Mouse (Mus musculus): Measurements from ENCODE around the gene Dok5. TPM values are rescaled to one million over a fixed set of nuclear protein-coding genes. Genes with fewer than 3 reads are reported as not detected.
A peak's percentile ranks its signal among the peaks of the same experiment; 100 is the strongest.

The Dok5 gene
- polyA plus RNA-seq, 1 experiment: 0.11 TPM

GRCm38 (mm10) chr2:170870566-170870965 lies 139.0 kb downstream of the Dok5 start:
- no peaks in the 10 kb centered on the region for H3K27me3 ChIP-seq (ENCODE audit: control insufficient read depth, insufficient read depth, low read length)
- H3K27ac ChIP-seq (ENCODE audit: control insufficient read depth, insufficient read depth, low read depth, low read length): no peak overlapping the region
- H3K4me3 ChIP-seq (ENCODE audit: control insufficient read depth, low read depth, low read length): no peak overlapping the region
- H3K36me3 ChIP-seq (ENCODE audit: control insufficient read depth, insufficient read depth, low read length): no peaks in the 10 kb centered on the region
- TF ChIP-seq CTCF (IDR thresholded peaks at IDR 0.05; ENCODE audit: control insufficient read depth, insufficient read depth, insufficient replicate concordance, low read depth, low read length) (no peak), POLR2A (IDR thresholded peaks at IDR 0.05; ENCODE audit: control insufficient read depth, low read depth, low read length) (no peak)
- no peaks in the 10 kb centered on the region for H3K4me1 ChIP-seq (ENCODE audit: control insufficient read depth, insufficient read depth, low read length)

GRCm38 (mm10) chr2:170871469-170871868 lies 139.9 kb downstream of the Dok5 start:
- TF ChIP-seq POLR2A (IDR thresholded peaks at IDR 0.05; ENCODE audit: control insufficient read depth, low read depth, low read length): no peak
- Histone ChIP-seq H3K4me3 (ENCODE audit: control insufficient read depth, low read depth, low read length) (no peak overlapping the region), H3K4me1 (ENCODE audit: control insufficient read depth, insufficient read depth, low read length) (no peaks in the 10 kb centered on the region), H3K27me3 (ENCODE audit: control insufficient read depth, insufficient read depth, low read length) (no peaks in the 10 kb centered on the region), H3K36me3 (ENCODE audit: control insufficient read depth, insufficient read depth, low read length) (no peaks in the 10 kb centered on the region), H3K27ac (ENCODE audit: control insufficient read depth, insufficient read depth, low read depth, low read length) (no peak overlapping the region)

- H3K27ac ChIP-seq (ENCODE audit: control insufficient read depth, insufficient read depth, low read depth, low read length): no peak overlapping the region
- H3K36me3 ChIP-seq (ENCODE audit: control insufficient read depth, insufficient read depth, low read length): no peaks in the 10 kb centered on the region
- H3K4me1 ChIP-seq (ENCODE audit: control insufficient read depth, insufficient read depth, low read length): no peaks in the 10 kb centered on the region; the same call in 1 of the 2 replicates
- TF ChIP-seq POLR2A (IDR thresholded peaks at IDR 0.05; ENCODE audit: control insufficient read depth, low read depth, low read length) (no peak), CTCF (IDR thresholded peaks at IDR 0.05; ENCODE audit: control insufficient read depth, insufficient read depth, insufficient replicate concordance, low read depth, low read length) (peak; percentile 21; the same call in 1 of the 2 replicates)
- no peaks in the 10 kb centered on the region for H3K27me3 ChIP-seq (ENCODE audit: control insufficient read depth, insufficient read depth, low read length)
- no peak overlapping the region for H3K4me3 ChIP-seq (ENCODE audit: control insufficient read depth, low read depth, low read length)
Measured at GRCm38 (mm10) chr2:170873382-170873781, 141.8 kb downstream of the Dok5 start.

GRCm38 (mm10) chr2:170877515-170877914 lies 145.9 kb downstream of the Dok5 start:
- H3K27me3 ChIP-seq (ENCODE audit: control insufficient read depth, insufficient read depth, low read length): no peaks in the 10 kb centered on the region
- no peaks in the 10 kb centered on the region for H3K36me3 ChIP-seq (ENCODE audit: control insufficient read depth, insufficient read depth, low read length)
- H3K4me3 ChIP-seq (ENCODE audit: control insufficient read depth, low read depth, low read length): no peak overlapping the region
- H3K27ac ChIP-seq (ENCODE audit: control insufficient read depth, insufficient read depth, low read depth, low read length): no peak overlapping the region
- TF ChIP-seq CTCF (IDR thresholded peaks at IDR 0.05; ENCODE audit: control insufficient read depth, insufficient read depth, insufficient replicate concordance, low read depth, low read length) (peak; percentile 73; the same call in 1 of the 2 replicates), POLR2A (IDR thresholded peaks at IDR 0.05; ENCODE audit: control insufficient read depth, low read depth, low read length) (no peak)
- H3K4me1 ChIP-seq (ENCODE audit: control insufficient read depth, insufficient read depth, low read length): no peaks in the 10 kb centered on the region; the same call in 1 of the 2 replicates

- H3K27me3 ChIP-seq (ENCODE audit: control insufficient read depth, insufficient read depth, low read length): no peaks in the 10 kb centered on the region
- H3K36me3 ChIP-seq (ENCODE audit: control insufficient read depth, insufficient read depth, low read length): no peaks in the 10 kb centered on the region
- H3K27ac ChIP-seq (ENCODE audit: control insufficient read depth, insufficient read depth, low read depth, low read length): no peak overlapping the region
- no peak overlapping the region for H3K4me3 ChIP-seq (ENCODE audit: control insufficient read depth, low read depth, low read length)
- H3K4me1 ChIP-seq (ENCODE audit: control insufficient read depth, insufficient read depth, low read length): no peaks in the 10 kb centered on the region; the same call in 1 of the 2 replicates
- TF ChIP-seq CTCF (IDR thresholded peaks at IDR 0.05; ENCODE audit: control insufficient read depth, insufficient read depth, insufficient replicate concordance, low read depth, low read length) (no peak), POLR2A (IDR thresholded peaks at IDR 0.05; ENCODE audit: control insufficient read depth, low read depth, low read length) (no peak)
Measured at GRCm38 (mm10) chr2:170877936-170878335, 146.3 kb downstream of the Dok5 start.

GRCm38 (mm10) chr2:170884209-170884801 lies 152.7 kb downstream of the Dok5 start:
- no peak overlapping the region for H3K27ac ChIP-seq (ENCODE audit: control insufficient read depth, insufficient read depth, low read depth, low read length)
- TF ChIP-seq CTCF (IDR thresholded peaks at IDR 0.05; ENCODE audit: control insufficient read depth, insufficient read depth, insufficient replicate concordance, low read depth, low read length): no peak
- TF ChIP-seq POLR2A (IDR thresholded peaks at IDR 0.05; ENCODE audit: control insufficient read depth, low read depth, low read length): no peak

GRCm38 (mm10) chr2:170887984-170888383 lies 156.4 kb downstream of the Dok5 start:
- peak overlapping the region; percentile 42 for H3K4me3 ChIP-seq (ENCODE audit: control insufficient read depth, low read depth, low read length)
- no peak for TF ChIP-seq CTCF (IDR thresholded peaks at IDR 0.05; ENCODE audit: control insufficient read depth, insufficient read depth, insufficient replicate concordance, low read depth, low read length)
- no peak for TF ChIP-seq POLR2A (IDR thresholded peaks at IDR 0.05; ENCODE audit: control insufficient read depth, low read depth, low read length)

More at GRCm38 (mm10) chr2:170884209-170884801, 152.7 kb downstream of the Dok5 start:
- Histone ChIP-seq H3K27me3 (ENCODE audit: control insufficient read depth, insufficient read depth, low read length) (no peaks in the 10 kb centered on the region), H3K36me3 (ENCODE audit: control insufficient read depth, insufficient read depth, low read length) (no peaks in the 10 kb centered on the region), H3K4me3 (ENCODE audit: control insufficient read depth, low read depth, low read length) (no peak overlapping the region), H3K4me1 (ENCODE audit: control insufficient read depth, insufficient read depth, low read length) (peaks cover 13% of the 10 kb centered on the region)

More at GRCm38 (mm10) chr2:170887984-170888383, 156.4 kb downstream of the Dok5 start:
- Histone ChIP-seq H3K4me1 (ENCODE audit: control insufficient read depth, insufficient read depth, low read length) (peaks cover 14% of the 10 kb centered on the region), H3K27me3 (ENCODE audit: control insufficient read depth, insufficient read depth, low read length) (no peaks in the 10 kb centered on the region), H3K27ac (ENCODE audit: control insufficient read depth, insufficient read depth, low read depth, low read length) (no peak overlapping the region), H3K36me3 (ENCODE audit: control insufficient read depth, insufficient read depth, low read length) (no peaks in the 10 kb centered on the region)
